Mouse (Mus musculus): ENCODE results near the gene Uts2r. TPM values are rescaled to one million over a fixed set of nuclear protein-coding genes. Genes with fewer than 3 reads are reported as not detected.

The Uts2r gene
- total and polyA plus RNA-seq, 3 experiments, result not detected

DNA sequence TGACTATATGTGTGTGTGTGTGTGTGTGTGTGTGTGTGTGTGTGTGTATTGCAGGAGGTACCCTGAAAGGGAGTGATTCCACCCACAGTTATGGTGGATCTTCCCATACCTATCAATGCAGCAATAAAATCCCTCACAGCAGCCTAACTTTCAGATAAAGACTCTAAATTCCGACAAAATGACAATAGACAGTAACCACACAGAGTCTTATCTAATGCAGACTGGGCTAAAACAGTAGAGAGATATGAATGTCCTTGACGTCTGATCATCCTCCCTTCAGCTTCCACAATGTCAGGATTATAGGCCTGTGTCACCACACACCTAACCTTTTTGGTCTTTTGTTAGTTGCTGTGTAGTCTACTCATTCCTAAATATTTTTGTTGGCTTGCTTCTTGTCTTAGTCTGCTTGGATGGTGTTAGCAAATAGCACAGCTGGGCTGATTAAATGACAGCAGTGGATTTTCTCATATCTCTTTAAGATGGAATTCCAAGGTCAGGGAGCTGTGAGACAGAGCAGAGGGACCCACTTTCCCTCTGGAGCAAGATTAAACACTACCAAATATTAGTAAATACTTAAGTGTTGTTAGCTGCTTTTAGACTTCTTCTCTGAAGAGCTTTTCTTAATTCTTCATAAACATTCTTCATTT is 37.9 kb upstream of the Uts2r start:
- peak; percentile 69 for DNase-seq (ENCODE audit: low read depth, low spot score)
- 0 out of 4 replicates have a peak overlapping the region, but pooled peaks of 1 of the 2 experiments have one; percentile 5 for H3K4me3 ChIP-seq (ENCODE audit: control insufficient read depth in 1 of 2, insufficient read depth in 1 of 2, low read depth in 2 of 2, low read length in 2 of 2)
- H3K9ac ChIP-seq (ENCODE audit: control insufficient read depth, low read depth, low read length, poor library complexity, severe bottlenecking), result no peak overlapping the region
- peaks cover 8% of the 10 kb centered on the region for H3K79me2 ChIP-seq (ENCODE audit: control insufficient read depth, insufficient read depth, low read length, poor library complexity)
- peaks cover 17 to 33% of the 10 kb centered on the region in 2 experiments for H3K4me1 ChIP-seq (ENCODE audit: control insufficient read depth in 1 of 2, insufficient read depth in 2 of 2, low read length in 2 of 2)
- peaks cover 0 to 33% of the 10 kb centered on the region in 2 experiments; a peak in 2 of 4 replicates for H3K36me3 ChIP-seq (ENCODE audit: control insufficient read depth in 1 of 2, insufficient read depth in 2 of 2, low read length in 2 of 2)
- H3K27ac ChIP-seq (ENCODE audit: control insufficient read depth, low read depth, low read length), result peak overlapping the region; percentile 55
- no peaks in the 10 kb centered on the region for H3K27me3 ChIP-seq (ENCODE audit: control insufficient read depth in 1 of 2, insufficient read depth in 2 of 2, low read length in 2 of 2)
- peak; percentile 91 for TF ChIP-seq TCF12 (IDR thresholded peaks at IDR 0.05; ENCODE audit: low read depth, low read length)
- TF ChIP-seq JUND (IDR thresholded peaks at IDR 0.05; ENCODE audit: low read depth, low read length), result no peak
- no peak for TF ChIP-seq ZNF384 (IDR thresholded peaks at IDR 0.05; ENCODE audit: low read depth, low read length)
- no peak for TF ChIP-seq CTCF (IDR thresholded peaks at IDR 0.05 in 2 of 3, conservative IDR thresholded peaks at IDR 0.05 in 1 of 3; ENCODE audit: control insufficient read depth in 1 of 3, insufficient read depth in 1 of 3, low read depth in 2 of 3, low read length in 3 of 3, poor library complexity in 1 of 3, severe bottlenecking in 1 of 3)
- peak; percentile 93 for TF ChIP-seq ETS1 (IDR thresholded peaks at IDR 0.05; ENCODE audit: low read depth, low read length)
- peak; percentile 47; the same call in 1 of the 2 replicates for TF ChIP-seq HCFC1 (IDR thresholded peaks at IDR 0.05; ENCODE audit: low read depth, low read length)
- TF ChIP-seq RCOR1 (IDR thresholded peaks at IDR 0.05; ENCODE audit: low read depth, low read length), result peak; percentile 96
- TF ChIP-seq GATA1 (IDR thresholded peaks at IDR 0.05; ENCODE audit: low read depth, low read length), result peak; percentile 98
- TF ChIP-seq USF2 (IDR thresholded peaks at IDR 0.05; ENCODE audit: borderline replicate concordance in 1 of 2, insufficient read depth in 1 of 2, low read depth in 1 of 2, low read length in 2 of 2), result no peak
- TF ChIP-seq RAD21 (IDR thresholded peaks at IDR 0.05; ENCODE audit: low read depth, low read length), result no peak
- TF ChIP-seq MYC (IDR thresholded peaks at IDR 0.05; ENCODE audit: low read depth, low read length), result peak; percentile 70; the same call in 1 of the 2 replicates
- no peak for TF ChIP-seq CHD1 (IDR thresholded peaks at IDR 0.05; ENCODE audit: low read depth, low read length)
- peak; percentile 63; the same call in 1 of the 2 replicates for TF ChIP-seq MXI1 (IDR thresholded peaks at IDR 0.05; ENCODE audit: low read depth, low read length)
- TF ChIP-seq POLR2A (IDR thresholded peaks at IDR 0.05; ENCODE audit: control insufficient read depth in 1 of 2, insufficient read depth in 1 of 2, low read depth in 1 of 2, low read length in 2 of 2, poor library complexity in 1 of 2), result no peak
- no peak; the same call in 1 of the 2 replicates for TF ChIP-seq KAT2A (conservative IDR thresholded peaks at IDR 0.05; ENCODE audit: low read depth, low read length)
- TF ChIP-seq TAL1 (IDR thresholded peaks at IDR 0.05; ENCODE audit: low read length), result no peak
- no peak for TF ChIP-seq NRF1 (IDR thresholded peaks at IDR 0.05; ENCODE audit: insufficient read depth, low read depth, low read length, poor library complexity, severe bottlenecking)
- TF ChIP-seq MAFK (IDR thresholded peaks at IDR 0.05; ENCODE audit: borderline replicate concordance, low read depth, low read length), result peak; percentile 76
- TF ChIP-seq SIN3A (IDR thresholded peaks at IDR 0.05; ENCODE audit: low read length), result peak; percentile 83
- TF ChIP-seq UBTF (IDR thresholded peaks at IDR 0.05; ENCODE audit: borderline replicate concordance, insufficient read depth, low read depth, low read length), result no peak
- peak; percentile 39; the same call in 1 of the 2 replicates for TF ChIP-seq GABPA (IDR thresholded peaks at IDR 0.05; ENCODE audit: low read depth, low read length)
- no peak for TF ChIP-seq BHLHE40 (IDR thresholded peaks at IDR 0.05; ENCODE audit: borderline replicate concordance, low read depth, low read length)
- TF ChIP-seq ZMIZ1 (IDR thresholded peaks at IDR 0.05; ENCODE audit: low read depth, low read length), result no peak
- TF ChIP-seq MEF2A (IDR thresholded peaks at IDR 0.05; ENCODE audit: extremely low read depth, insufficient replicate concordance, low read depth, low read length, poor library complexity, severe bottlenecking), result peak; percentile 82; the same call in 1 of the 2 replicates
- no peak for TF ChIP-seq CHD2 (IDR thresholded peaks at IDR 0.05; ENCODE audit: low read length)
- peak; percentile 46; the same call in 1 of the 2 replicates for TF ChIP-seq MYB (IDR thresholded peaks at IDR 0.05; ENCODE audit: low read depth, low read length)
- TF ChIP-seq NELFE (IDR thresholded peaks at IDR 0.05; ENCODE audit: low read depth, low read length), result no peak
- no peak for TF ChIP-seq ZKSCAN1 (IDR thresholded peaks at IDR 0.05; ENCODE audit: low read depth, low read length)
- peak; percentile 4; the same call in 1 of the 2 replicates for TF ChIP-seq MAX (IDR thresholded peaks at IDR 0.05; ENCODE audit: low read length)
- TF ChIP-seq EP300 (IDR thresholded peaks at IDR 0.05; ENCODE audit: low read depth in 1 of 2, low read length in 2 of 2), result peak; percentile 89 to 94
- TF ChIP-seq SMC3 (IDR thresholded peaks at IDR 0.05; ENCODE audit: low read depth, low read length), result no peak
- TF ChIP-seq MAZ (IDR thresholded peaks at IDR 0.05; ENCODE audit: low read depth, low read length), result 0 out of 2 replicates have a peak, but pooled peaks have one; percentile 54
- TF ChIP-seq TBP (IDR thresholded peaks at IDR 0.05; ENCODE audit: low read depth, low read length), result no peak
- H3K9me3 ChIP-seq (replicated peaks; ENCODE audit: insufficient read depth, low read length), result no peaks in the 10 kb centered on the region
